Mouse (Mus musculus): ENCODE data around the gene Vcam1. TPM values are rescaled to one million over a fixed set of nuclear protein-coding genes. Genes with fewer than 3 reads are reported as not detected.

The Vcam1 gene
- total RNA-seq, 2 experiments from 2014 or later, result 20.7 to 24.3 TPM

DNA sequence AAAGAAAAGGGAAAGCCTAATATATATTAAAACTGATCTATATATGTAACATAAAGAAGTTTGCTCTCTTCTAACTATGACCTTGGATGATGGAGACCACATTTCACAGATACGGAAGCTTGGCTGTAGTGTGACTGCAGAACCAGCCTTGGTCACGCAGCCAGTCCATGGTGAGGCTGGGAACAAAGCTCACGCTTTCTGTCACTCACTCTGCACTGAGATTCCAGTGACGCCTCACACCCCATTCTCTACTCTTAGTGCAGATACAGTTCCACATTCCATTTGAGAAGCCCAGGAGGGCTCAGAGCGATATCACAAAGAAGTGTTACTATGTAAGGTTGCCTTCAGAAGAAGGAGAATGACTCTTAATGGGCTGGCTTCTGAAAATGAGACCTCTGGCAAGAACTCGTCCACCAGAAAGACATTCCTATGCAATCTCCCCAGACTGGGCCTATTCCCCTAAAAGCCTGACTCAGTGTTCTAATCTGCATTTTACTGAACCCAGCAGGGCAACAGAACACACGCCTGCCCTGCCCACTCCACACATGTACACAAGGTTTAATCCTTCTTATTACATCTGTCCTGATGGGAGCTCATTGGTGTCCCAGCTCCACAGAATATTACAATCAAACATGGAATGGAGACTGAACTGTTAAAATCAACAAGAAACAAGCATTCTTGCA lies 2.8 kb downstream of the Vcam1 start:
- DNase-seq, result no peak

DNA sequence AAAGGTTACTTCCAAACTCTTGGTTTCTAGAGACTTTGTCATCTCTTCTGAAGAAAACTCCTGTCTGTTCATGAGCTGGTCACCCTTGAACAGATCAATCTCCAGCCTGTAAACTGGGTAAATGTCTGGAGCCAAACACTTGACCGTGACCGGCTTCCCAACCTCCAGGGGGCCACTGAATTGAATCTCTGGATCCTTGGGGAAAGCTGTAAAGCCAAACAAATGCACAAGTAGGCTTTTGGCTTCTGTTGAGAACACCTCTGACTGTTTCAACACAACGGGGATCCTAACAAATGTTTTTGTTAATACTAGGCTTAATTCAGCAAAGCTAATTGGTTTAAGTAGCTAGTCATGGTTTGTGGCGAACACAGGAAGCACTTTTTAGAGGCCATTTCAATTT lies 3.4 kb downstream of the Vcam1 start:
- DNase-seq, result no peak

DNA sequence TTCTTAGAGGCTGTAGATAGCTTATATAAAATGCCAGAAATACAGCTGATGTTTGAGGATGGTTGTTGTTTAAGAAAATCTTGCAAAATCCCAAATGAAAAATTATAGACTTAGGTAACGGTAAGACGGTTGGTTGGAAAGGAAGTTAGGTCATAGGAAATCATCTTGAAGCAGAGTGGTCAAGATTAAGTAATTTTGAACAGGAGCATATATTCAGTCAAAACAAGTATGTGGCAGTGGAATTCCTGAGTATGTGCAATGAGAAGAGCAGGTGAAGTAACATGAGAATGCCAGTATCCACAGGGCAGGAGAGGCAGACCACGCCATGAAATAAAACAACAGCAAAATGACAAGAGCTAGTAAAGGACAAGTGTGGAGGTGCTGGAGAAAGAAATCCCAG lies 5.7 kb downstream of the Vcam1 start:
- DNase-seq, result no peak

DNA sequence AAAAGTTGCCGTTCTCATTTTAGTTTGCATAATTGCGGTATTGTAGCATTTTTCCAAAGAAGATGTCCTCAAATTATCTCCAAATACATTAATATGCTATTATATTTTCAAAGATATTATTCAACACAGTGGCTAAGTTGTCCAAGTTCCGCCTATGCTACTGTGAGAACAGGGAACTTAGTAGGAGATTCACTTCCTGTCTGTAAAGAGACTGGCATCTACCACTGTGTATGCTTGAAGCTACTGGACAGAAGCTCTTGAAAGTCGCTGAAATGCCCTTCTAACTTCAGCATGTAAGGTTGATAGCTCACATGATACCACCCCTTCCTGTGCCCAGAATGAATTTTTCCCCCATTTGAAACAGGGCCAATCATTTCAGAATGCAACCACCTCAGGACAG lies 6.8 kb downstream of the Vcam1 start:
- no peak for DNase-seq

DNA sequence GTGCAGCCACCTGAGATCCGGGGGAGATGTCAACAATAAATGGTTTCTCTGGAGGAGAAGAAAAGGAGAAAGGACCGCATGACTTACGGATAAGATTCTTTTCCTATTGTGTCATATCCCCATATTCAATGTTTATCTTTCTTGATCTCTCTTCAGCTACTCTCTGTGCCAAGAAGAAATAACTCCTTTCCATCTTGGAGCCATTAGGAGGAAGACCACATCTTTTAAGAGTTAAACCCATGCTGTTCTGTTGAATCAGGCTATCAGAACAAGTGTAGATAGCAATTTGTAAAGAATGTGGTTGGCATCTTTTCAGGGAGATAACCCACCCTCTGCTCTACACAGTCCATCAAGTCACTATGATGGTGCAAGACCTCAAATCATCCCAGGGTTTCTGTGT lies 8.5 kb downstream of the Vcam1 start:
- no peak for DNase-seq

DNA sequence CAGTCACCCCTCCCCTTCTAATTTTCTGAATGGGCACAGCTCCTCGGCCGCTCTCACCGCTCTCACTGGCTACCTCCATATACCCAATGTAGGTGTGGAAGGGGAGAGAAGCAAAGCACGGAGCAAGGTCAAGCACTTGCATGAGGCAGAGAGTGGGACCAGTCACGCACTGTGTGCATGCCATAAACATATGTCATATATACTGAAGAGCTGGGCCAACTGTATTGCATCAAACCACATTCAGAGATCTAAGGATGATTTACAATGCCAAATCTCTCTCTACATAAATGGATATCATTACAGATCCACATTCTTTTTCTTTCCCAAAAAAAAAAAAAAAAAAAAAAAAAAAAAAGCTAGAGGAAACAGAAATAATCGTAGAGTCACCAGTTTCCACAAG lies 9.1 kb downstream of the Vcam1 start:
- no peak for DNase-seq

DNA sequence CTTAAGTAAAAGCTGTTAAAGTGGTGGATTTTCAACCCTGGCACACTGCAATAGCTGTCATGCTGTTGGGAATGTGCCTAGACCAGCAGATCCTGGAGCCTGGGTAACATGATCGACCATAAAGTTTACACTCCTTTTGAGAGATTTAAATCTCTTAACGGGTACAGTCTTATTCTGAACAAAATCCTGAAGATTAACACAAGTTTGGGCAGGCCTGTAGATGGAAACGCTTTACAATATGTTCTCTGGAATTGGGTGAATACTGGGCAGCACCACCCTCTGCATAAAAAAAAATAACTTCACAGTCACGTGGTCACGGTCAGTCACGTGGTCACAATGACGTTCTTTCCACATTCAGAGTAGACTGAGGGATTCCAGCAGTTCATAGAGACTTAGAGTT lies 10.3 kb downstream of the Vcam1 start:
- DNase-seq, result no peak

DNA sequence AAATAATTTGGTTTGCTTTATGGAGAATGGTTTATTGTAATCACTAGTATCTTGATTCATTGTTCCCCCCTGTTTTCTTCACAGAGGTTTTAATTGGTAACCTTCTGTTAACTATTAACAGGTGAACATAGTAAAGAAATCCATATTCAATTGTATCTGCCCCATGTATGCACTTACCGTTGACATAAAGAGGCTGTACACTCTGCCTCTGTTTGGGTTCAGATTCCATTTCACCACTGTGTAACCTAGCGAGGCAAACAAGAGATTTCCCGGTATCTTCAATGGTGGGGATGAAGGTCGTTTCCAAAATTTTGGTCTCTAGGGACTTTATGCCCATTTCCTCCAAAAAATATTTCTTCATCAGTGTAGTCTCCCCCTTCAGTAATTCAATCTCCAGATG lies 12.4 kb downstream of the Vcam1 start:
- no peak for DNase-seq

DNA sequence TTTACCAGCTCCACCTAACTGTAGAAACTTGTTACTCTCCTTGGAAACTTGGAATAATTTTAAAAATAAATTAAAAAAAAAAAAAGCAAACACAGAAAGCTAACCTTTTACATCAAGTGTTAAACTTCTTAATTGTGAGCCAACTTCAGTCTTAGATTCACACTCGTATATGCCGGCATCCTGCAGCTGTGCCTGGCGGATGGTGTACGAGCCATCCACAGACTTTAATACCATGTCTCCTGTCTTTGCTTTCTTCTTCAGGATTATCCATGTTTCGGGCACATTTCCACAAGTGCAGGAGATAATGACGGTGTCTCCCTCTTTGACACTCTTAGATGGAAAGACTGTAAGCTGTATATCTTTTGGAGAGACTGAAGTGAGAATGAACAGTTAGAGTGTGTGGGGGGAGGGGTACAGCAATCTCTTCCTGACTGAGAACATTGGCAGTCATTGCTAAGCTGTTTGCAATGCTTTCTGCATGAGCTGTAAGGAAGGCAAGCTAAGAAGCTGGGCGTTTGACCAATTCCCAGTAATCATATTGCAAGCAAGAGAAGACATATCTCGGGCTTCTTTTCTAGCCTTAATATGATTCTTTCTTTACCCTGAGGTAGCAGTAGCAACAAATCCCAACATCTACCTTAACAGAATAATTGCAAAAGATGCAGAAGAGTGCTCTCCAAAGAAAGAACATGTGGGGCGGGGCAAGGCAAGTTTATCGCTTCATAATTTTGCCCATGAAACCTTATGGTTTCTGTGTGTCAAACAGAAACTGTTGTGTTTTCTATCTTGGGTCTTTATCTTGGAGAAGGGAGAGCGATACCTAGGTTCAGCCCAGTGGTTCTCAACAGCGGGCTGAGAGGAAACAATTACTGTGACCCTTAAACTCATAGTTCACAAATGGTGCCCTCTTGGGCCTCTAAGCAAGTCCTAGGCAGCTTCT lies 15.0 kb downstream of the Vcam1 start:
- DNase-seq, result no peak

DNA sequence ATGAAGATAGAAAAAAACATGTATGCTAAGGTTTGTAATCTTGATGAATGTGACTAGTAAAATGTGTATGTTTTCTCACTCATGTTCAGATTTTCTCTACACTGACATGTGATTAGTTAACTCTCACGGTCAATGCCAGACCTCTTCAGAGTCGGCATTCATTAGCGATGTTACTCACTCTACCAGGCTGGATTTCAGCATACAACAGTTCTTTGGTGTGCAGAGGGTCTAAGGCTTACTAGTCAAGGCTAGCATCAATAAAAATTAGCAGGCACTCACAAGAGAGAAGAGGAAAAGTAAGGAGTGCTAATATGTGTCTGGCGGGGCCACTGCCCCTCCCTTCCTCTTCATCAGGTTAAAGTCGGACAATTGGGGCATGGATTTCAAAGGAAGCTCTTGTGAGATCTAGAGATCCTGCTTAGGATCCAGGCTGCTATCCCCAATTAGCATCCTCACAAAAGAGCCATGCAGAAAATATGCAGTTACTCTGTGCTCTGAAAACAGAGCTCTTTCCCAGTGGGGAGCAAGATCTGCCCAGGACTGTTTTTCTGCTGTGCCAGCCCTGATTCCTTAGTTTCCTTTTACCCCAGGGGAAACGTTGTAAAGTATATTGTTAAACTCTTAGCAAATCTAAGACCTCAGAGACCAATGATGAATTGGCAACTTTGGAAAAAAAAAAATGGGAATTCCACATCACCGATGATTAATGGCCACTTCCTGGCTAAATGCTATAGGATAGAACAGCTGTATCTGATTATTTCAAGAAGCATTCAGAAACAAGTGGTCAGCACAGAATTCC lies 15.8 kb downstream of the Vcam1 start:
- DNase-seq, result no peak

DNA sequence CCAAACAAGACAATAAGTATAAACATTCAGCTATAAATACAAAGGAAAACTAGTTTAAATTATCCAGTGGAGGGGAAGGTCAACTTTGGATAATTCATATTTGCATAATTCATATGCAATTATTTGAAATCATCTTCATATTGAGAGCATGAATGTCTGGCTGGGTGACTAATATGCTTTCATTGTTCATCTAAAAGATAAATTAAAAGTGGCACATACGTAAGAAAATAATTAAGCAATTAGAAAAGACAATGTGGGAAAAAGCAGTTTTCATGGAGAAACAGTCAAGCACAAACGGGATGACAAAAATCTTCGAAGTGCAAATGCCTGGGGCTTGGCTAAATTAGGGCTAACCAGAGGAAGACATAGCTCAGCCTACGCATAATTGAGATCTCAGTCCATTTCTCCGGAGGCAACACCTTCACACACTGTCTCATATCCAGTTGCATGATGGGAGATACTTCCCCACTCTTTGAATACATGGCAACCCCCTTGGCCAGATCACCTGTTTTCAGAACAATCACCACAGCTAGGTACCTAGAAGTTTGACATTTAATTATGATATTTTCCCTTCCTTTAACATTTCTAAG lies 16.6 kb downstream of the Vcam1 start:
- DNase-seq, result no peak

DNA sequence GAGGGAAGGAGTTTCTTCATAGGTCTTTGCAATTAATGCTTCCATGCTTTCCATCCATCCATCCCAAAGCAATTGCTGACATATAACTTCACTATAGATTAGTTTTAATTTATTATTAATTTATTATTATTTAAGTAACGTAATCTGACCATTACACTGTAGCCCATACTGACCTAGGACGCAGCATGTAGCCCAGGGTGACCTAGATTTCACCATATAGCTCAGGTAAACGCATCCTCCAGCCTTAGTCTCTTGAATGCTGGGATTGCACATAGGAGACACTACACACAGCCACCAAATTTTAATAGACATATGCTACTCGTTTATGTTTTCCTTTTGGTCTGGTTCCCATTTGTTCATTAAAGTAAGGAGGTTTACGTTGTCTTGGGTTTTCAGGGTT lies 23.8 kb downstream of the Vcam1 start:
- no peak for DNase-seq

DNA sequence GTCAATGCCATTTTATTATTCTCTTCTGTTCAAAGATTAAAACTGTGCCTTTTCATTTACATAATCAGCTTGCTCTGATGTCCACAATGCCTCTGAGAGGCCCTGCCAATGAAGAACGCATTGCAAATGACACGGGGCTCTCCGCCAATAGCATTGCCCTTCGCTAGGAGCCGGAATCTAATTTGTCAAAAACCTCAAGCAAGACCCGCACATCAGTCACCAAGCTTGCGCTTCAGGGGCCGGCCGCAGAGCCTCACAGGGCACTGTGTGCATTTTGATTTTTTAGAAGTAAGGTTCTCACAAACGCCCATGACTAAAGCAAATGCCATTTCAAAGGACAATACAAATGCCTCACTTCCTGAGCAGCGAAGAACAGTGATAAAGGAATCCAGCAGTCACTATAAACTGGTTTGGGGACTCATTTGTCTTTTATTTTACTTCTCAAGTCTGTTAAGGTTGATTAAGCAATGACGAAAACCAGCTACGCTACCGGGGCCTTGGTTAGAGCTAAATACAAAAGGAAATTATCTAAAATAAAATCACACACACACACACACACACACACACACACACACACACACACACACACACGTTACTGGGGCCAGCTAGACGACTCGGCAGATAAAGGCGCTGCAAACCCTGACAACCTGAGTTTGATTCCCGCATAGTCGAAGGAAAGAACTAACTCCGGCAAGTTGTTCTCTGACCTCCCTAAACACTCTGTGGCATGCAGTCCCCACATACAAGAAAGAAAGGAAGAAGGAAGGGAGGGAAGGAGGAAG lies 24.4 kb downstream of the Vcam1 start:
- DNase-seq, result peak; percentile 45 to 55

DNA sequence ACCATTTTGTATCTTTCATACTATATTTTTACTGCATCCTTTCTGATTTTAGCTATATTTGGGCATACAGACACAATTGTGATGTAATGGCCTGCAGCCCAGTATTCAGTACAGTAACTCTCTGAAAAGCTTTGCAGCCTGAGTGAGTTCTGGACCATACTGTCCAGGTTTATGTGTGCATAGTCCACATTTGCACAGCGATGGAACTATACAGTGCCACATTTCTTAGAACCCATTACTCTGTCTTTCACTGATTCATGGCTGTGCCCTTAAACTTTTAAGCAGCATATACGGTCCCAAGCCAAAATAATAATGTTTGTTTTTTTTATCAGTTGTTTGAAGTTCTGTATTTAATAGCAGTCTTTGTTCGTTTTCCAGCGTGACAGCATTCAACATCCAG lies 25.2 kb downstream of the Vcam1 start:
- no peak for DNase-seq

DNA sequence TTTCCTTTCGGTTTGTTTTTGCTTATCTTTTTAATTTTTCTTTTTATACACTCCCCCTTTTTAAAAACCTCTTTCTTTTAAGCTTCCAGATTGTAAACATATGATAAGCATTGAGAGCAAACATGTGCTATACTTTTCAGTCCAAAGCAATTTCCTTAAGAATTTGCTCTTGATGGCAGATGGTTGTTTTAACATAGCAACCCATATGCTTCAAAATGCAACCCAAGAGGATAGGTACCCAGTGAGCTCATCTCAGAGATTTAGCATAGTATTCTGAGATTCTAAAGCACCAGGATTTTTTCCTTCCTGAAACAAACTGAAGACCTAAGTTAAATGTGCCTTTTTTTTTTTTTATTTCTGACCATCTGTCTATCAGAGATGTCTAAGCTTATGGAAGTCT lies 28.6 kb downstream of the Vcam1 start:
- DNase-seq, result no peak

DNA sequence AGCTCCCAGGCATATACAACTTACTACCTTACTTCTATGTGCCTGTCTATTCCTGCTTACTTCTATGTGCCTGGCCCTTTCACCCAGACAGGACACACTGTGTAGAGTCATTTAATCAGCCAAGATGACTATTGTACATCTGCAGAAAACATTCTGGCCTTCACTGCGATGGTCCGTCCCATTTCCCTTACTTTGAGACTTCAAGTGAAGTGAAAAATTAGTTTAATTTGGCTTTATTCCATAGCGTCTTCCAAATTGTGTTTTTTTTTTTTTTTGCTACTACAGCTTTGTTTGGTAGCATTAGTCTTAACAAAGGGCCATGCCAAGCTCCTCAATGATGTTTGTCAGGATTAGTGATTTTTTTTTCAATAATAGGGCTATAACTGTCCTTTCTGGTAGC lies 33.6 kb downstream of the Vcam1 start:
- DNase-seq, result no peak

DNA sequence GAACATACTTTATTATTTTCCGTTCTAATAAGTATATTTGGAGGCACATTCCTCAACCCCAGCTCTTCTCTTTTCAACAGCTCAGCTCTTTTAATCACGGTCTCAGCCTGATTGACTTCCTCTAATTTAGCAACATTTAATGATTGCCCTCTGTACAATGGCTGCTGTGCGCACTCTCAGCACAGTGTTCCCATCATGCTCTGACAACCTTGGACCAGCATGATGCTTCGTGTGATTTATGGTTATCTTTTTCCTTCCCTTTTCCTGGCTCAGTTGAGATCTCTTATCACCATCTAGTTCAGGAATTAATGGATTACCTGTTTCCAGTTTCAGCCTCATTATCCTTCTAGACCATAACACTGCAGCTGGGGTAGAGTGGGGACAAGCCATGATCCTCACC lies 34.2 kb downstream of the Vcam1 start:
- no peak for DNase-seq

DNA sequence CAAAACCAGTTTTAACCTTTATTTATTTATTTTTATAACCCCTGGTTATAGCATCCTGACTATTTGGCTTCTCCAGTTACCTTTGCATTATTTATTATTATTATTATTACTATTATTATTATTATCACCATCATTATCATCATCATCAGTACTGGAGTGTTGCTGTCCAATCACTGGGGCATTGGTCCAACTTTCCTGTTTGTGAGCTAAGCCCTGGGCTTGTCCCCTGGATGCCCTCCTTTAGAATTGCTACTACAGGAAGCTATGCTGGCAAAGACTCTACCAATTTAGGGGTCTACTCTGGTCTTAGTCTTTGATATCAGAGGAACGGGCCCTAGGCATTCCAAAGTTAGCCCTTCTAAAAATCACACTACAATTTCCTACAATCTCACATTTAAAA lies 34.6 kb downstream of the Vcam1 start:
- no peak for DNase-seq

DNA sequence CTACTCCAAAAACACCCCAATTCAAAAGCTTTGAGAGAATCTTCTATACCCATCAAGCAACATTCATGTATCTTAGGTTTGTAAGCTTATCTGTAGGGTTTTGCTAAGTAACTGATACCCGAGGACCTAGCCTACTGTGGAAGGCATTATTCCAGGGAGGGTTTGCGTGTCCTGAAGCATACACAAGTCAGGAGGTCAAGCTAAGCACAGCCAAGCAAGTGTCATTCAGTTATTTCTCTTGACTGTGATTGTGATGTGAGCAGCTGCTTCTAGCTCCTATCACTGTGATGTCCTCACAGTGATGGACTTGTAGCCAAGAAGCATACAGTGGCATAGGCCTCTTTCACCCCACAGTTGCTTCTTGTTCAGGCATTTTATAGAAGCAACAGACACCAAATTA lies 35.2 kb downstream of the Vcam1 start:
- DNase-seq, result no peak

DNA sequence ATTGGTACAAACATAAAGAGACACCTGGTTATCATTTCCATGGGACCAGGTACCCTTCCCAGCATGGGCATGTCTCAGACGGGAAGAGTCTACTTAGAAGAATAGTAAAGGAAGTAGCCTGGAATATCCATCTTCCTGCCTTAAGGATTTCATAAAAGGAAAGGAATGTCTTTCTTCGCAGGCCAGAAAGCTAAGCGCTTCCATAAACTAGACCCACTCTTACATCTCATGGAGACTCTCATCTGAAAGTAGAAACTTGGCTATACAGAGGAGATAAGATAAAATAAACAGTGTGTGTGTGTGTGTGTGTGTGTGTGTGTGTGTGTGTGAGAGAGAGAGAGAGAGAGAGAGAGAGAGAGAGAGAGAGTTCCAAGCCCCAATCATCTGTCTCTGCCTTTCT lies 36.9 kb downstream of the Vcam1 start:
- DNase-seq, result no peak

DNA sequence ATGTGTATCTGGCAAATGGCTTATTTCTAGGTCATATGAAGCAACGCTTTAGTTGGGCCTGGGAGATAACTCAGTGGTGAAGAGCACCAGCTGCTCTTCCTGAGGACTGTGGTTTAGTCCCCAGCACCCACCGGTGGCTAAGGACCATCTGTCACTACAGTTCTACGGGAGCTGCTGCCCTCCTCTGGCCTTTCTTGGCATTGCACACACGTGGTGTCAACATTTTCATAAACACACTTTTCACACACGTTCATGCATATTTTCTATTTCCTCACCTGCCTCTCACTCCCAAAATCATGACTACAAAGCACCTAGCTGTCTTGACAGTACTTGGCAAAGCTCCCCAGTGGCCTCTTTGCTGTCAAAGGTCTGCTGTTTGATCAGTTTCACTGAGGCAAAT lies 37.8 kb downstream of the Vcam1 start:
- no peak for DNase-seq

DNA sequence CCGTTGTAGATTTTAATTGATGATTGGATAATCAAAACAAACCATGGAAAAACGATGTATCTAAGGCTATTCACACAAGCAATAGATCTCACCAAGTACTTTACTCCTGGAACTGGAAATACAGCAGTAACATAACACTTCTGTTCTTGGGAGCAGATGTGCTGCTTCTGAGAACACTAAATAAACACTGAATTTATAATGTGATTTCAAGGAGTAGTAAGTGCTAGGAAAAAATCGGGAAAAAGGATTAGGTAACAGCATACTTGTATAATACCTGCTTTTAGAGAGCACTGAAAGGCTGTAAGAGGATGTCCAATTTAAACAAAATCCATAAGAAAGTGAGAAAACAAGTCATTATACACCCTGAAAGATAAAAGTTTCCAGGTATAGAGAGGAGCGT lies 43.5 kb downstream of the Vcam1 start:
- DNase-seq, result no peak

All from layer of hippocampus, postnatal 36 days (tissue).